Mouse (Mus musculus): ENCODE measurements around the gene Spaar.

Spaar gene

DNA sequence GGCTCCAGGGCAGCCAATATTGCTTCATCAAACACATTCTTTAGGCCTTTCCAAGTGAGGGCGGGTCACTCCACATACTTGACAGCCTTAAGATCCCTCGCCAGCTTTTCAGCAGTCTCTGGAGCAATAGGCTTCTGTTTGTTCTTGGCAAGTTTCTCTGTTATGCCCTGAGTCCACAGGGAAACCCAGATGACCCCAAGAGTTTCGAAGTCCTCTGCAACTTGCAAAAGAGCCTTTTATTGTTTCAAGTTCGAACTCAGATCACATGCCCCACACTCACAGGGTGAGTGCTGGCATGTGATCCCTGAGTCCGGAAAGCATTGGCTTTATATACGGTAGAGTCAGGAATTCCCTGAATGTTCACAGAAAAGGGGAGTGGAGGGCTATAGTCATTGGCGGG is 69.1 kb downstream of the Spaar start:
- no peak for DNase-seq (ENCODE audit: low spot score)

Measured in testis, postnatal 10 days (tissue).